Mouse (Mus musculus) ES-E14 (cell line): ENCODE results near the gene E2f6. TPM values are rescaled to one million over a fixed set of nuclear protein-coding genes. Genes with fewer than 3 reads are reported as not detected.

Source experiments
- DNase-seq: peaks from one replicate; pipeline ENCODE4 v3.0.0-alpha.2; 2013; ENCODE audit warnings: low read depth, low spot score
- H3K27ac ChIP-seq: 2 replicates; pipeline ENCODE4 v1.5.1; 2012; ENCODE audit warnings: low read depth, mild to moderate bottlenecking, low read length, moderate library complexity, mixed read lengths; ENCODE audit not compliant: poor library complexity, insufficient read depth, severe bottlenecking
- H3K36me3 ChIP-seq: 2 replicates; pipeline ENCODE4 v1.6.1; 2012; ENCODE audit warnings: mild to moderate bottlenecking, low read length, moderate library complexity, mixed read lengths; ENCODE audit not compliant: control insufficient read depth, poor library complexity, insufficient read depth, severe bottlenecking
- H3K4me1 ChIP-seq, 2 experiments: fragments of 150-350 bp in 1 of 2; sonication (generic) in 1 of 2; 2 replicates each; pipeline ENCODE4 v1.6.1; 2012; ENCODE audit warnings: low read length in 2 of 2, mild to moderate bottlenecking in 1 of 2, mixed read lengths in 1 of 2; ENCODE audit not compliant: control insufficient read depth in 2 of 2, insufficient read depth in 2 of 2, poor library complexity in 1 of 2
- H3K4me3 ChIP-seq, 2 experiments: fragments of 150-350 bp in 1 of 2; sonication (generic) in 1 of 2; 2 replicates each; pipeline ENCODE4 v1.5.1; 2012; ENCODE audit warnings: low read length in 2 of 2, low read depth in 1 of 2, mild to moderate bottlenecking in 1 of 2, mixed read lengths in 1 of 2; ENCODE audit not compliant: insufficient read depth in 1 of 2, poor library complexity in 1 of 2, severe bottlenecking in 1 of 2
- H3K9ac ChIP-seq: 2 replicates; pipeline ENCODE4 v1.6.1; 2012; ENCODE audit warnings: low read depth, mild to moderate bottlenecking, low read length, mixed read lengths; ENCODE audit not compliant: poor library complexity, insufficient read depth, severe bottlenecking
- H3K9me3 ChIP-seq: fragments of 150-350 bp; sonication (generic); 2 replicates; pipeline ENCODE4 v1.6.1; 2012; ENCODE audit warnings: low read depth, mild to moderate bottlenecking, low read length; ENCODE audit not compliant: control insufficient read depth, insufficient read depth
- CHD2 ChIP-seq: IDR thresholded peaks from 2 replicates; pipeline ENCODE4 v1.6.1; 2014; ENCODE audit warnings: mild to moderate bottlenecking, low read depth, low read length, inconsistent platforms
- HCFC1 ChIP-seq: IDR thresholded peaks from 2 replicates; pipeline ENCODE4 v1.6.1; 2012; ENCODE audit warnings: low read length, inconsistent platforms, borderline replicate concordance; ENCODE audit not compliant: insufficient read depth
- MAFK ChIP-seq: IDR thresholded peaks from 2 replicates; pipeline ENCODE4 v1.6.1; 2014; ENCODE audit warnings: mild to moderate bottlenecking, low read depth, low read length, inconsistent platforms; ENCODE audit not compliant: insufficient read depth
- ZC3H11A ChIP-seq: IDR thresholded peaks from 2 replicates; pipeline ENCODE4 v1.6.1; 2012; ENCODE audit warnings: low read depth, mild to moderate bottlenecking, inconsistent platforms, low read length, borderline replicate concordance
- ZNF384 ChIP-seq: IDR thresholded peaks from 2 replicates; pipeline ENCODE4 v1.6.1; 2012; ENCODE audit warnings: low read depth, low read length, inconsistent platforms
- in situ Hi-C, 2 experiments: fragments of 600-800 bp; cut with MboI; formaldehyde crosslinking; loops; one replicate each; pipeline ENCODE4 v1.15.1; 2025; ENCODE audit warnings: low sequenced_read_pairs in 2 of 2, inconsistent platforms in 1 of 2; ENCODE audit not compliant: unreplicated experiment in 2 of 2
- total RNA-seq: library from RNA; depleted of rRNA; stranded (reverse); fragments of 300-350 nt; gene quantifications from 2 replicates; pipeline ENCODE4 v1.2.3, GENCODE M21; 2012

Gene E2f6
- total RNA-seq, 1 experiment: 12.0 TPM

- Histone ChIP-seq H3K9ac (no peak overlapping the region), H3K9me3 (no peaks in the 10 kb centered on the region), H3K4me3 (no peak overlapping the region), H3K27ac (no peak overlapping the region), H3K4me1 (no peaks in the 10 kb centered on the region), H3K36me3 (peaks cover 18% of the 10 kb centered on the region)
- no peak for TF ChIP-seq MAFK
- TF ChIP-seq ZC3H11A: no peak
- TF ChIP-seq ZNF384: no peak
- no peak for TF ChIP-seq HCFC1
- no peak for TF ChIP-seq CHD2
- in situ Hi-C loops: no loop called here
- DNase-seq: no peak
Measured at GRCm38 (mm10) chr12:16817147-16817546, 6.4 kb downstream of the E2f6 start.

- H3K27ac ChIP-seq: no peak overlapping the region
- peaks cover 25% of the 10 kb centered on the region for H3K36me3 ChIP-seq
- no peak for TF ChIP-seq MAFK
- TF ChIP-seq HCFC1: no peak
- no peak for TF ChIP-seq CHD2
- TF ChIP-seq ZNF384: no peak
- no peak for TF ChIP-seq ZC3H11A
- no peak overlapping the region for H3K4me3 ChIP-seq
- no peak overlapping the region for H3K9ac ChIP-seq
- no peaks in the 10 kb centered on the region for H3K9me3 ChIP-seq
- no peak for DNase-seq
- in situ Hi-C loops: no loop called here
- H3K4me1 ChIP-seq: no peaks in the 10 kb centered on the region
Measured at GRCm38 (mm10) chr12:16818513-16818912, 7.8 kb downstream of the E2f6 start.

GRCm38 (mm10) chr12:16820761-16821160, 10.0 kb downstream of the E2f6 start:
- H3K36me3 ChIP-seq: peaks cover 28% of the 10 kb centered on the region
- no peak for DNase-seq
- in situ Hi-C loops: no loop called here

GRCm38 (mm10) chr12:16822181-16822734, 11.5 kb downstream of the E2f6 start:
- Histone ChIP-seq H3K36me3 (peaks cover 28% of the 10 kb centered on the region), H3K4me1 (no peaks in the 10 kb centered on the region), H3K4me3 (no peak overlapping the region), H3K9ac (no peak overlapping the region), H3K9me3 (no peaks in the 10 kb centered on the region), H3K27ac (no peak overlapping the region; the same call in 1 of the 2 replicates)
- DNase-seq: no peak
- in situ Hi-C loops: no loop called here
- TF ChIP-seq ZNF384 (no peak), CHD2 (no peak), HCFC1 (no peak), ZC3H11A (no peak), MAFK (no peak)

More at GRCm38 (mm10) chr12:16820761-16821160, 10.0 kb downstream of the E2f6 start:
- TF ChIP-seq ZC3H11A (no peak), MAFK (no peak), CHD2 (no peak), HCFC1 (no peak), ZNF384 (no peak)
- Histone ChIP-seq H3K9ac (no peak overlapping the region), H3K27ac (no peak overlapping the region), H3K9me3 (no peaks in the 10 kb centered on the region), H3K4me3 (no peak overlapping the region), H3K4me1 (no peaks in the 10 kb centered on the region)
